Mouse (Mus musculus) liver, embryonic 11.5 days (tissue): Measurements from ENCODE around the gene Pigm. TPM values are rescaled to one million over a fixed set of nuclear protein-coding genes. Genes with fewer than 3 reads are reported as not detected.

Source experiments
- ATAC-seq: fragments of 200-750 bp; cut with Nextera tagmentation; replicated peaks from 2 replicates; pipeline ENCODE4 v1.8.0; 2017; ENCODE audit warnings: moderate number of reproducible peaks, mild to moderate bottlenecking, moderate TSS enrichment, moderate library complexity; ENCODE audit not compliant: low FRiP score
- DNase-seq: peaks from one replicate; pipeline ENCODE4 v3.0.0-alpha.2; 2017; ENCODE audit warnings: low spot score
- H3K27ac ChIP-seq: fragments of 300-500 bp; sonication (generic); 2 replicates; pipeline ENCODE4 v1.5.1; 2014; ENCODE audit warnings: mild to moderate bottlenecking, low read depth, low read length, control low read depth
- H3K27me3 ChIP-seq: fragments of 300-500 bp; sonication (generic); replicated peaks from 2 replicates; pipeline ENCODE4 v1.6.1; 2014; ENCODE audit warnings: low read length, mixed read lengths; ENCODE audit not compliant: control insufficient read depth, insufficient read depth
- H3K36me3 ChIP-seq: fragments of 300-500 bp; sonication (generic); 2 replicates; pipeline ENCODE4 v1.6.1; 2014; ENCODE audit warnings: mild to moderate bottlenecking, low read length, moderate library complexity, mixed read lengths; ENCODE audit not compliant: control insufficient read depth, insufficient read depth
- H3K4me1 ChIP-seq: fragments of 300-500 bp; sonication (generic); replicated peaks from 2 replicates; pipeline ENCODE4 v1.6.1; 2014; ENCODE audit warnings: low read length, mixed read lengths; ENCODE audit not compliant: control insufficient read depth, insufficient read depth
- H3K4me2 ChIP-seq: fragments of 300-500 bp; sonication (generic); 2 replicates; pipeline ENCODE4 v1.6.1; 2014; ENCODE audit warnings: mild to moderate bottlenecking, control low read depth, moderate library complexity
- H3K4me3 ChIP-seq: fragments of 300-500 bp; sonication (generic); 2 replicates; pipeline ENCODE4 v1.5.1; 2014; ENCODE audit warnings: low read depth, low read length, control low read depth
- H3K9ac ChIP-seq: fragments of 300-500 bp; sonication (generic); 2 replicates; pipeline ENCODE4 v1.6.1; 2014; ENCODE audit warnings: low read depth, low read length, control low read depth
- H3K9me3 ChIP-seq: fragments of 300-500 bp; sonication (generic); 2 replicates; pipeline ENCODE4 v1.6.1; 2016; ENCODE audit warnings: low read length, inconsistent platforms, mixed read lengths; ENCODE audit not compliant: control insufficient read depth
- WGBS: fragments of 180-500 bp; shearing (Covaris S2); extraction: QIAGEN DNeasy Blood & Tissue Kit; methylation state at CpG from one replicate; pipeline ENCODE4 v1.1.7; 2014; 5-methylcytosine and 5-hydroxymethylcytosine counted together
- polyA plus RNA-seq: library from polyadenylated mRNA; unstranded; fragments of >200 nt; fragmentation: Nextera tagmentation; extraction: Ambion mirVana; gene quantifications from 2 replicates; pipeline ENCODE4 v1.2.1, GENCODE M21; 2014

Gene Pigm
- polyA plus RNA-seq = 7.7 and 7.8 TPM in 2 replicates

GRCm38 (mm10) chr1:172376198-172376667 is at the start of gene Pigm:
Gene Pigm (plus strand): TSS chr1:172376546.
- H3K4me3 ChIP-seq = peak within 1 kb of the TSS; percentile 97
- peak within 1 kb of the TSS; percentile 89 for H3K4me2 ChIP-seq
- H3K36me3 ChIP-seq = peaks cover 10% of the 10 kb centered on the region
- DNase-seq = peak; percentile 94
- H3K9ac ChIP-seq = peak within 1 kb of the TSS; percentile 84
- H3K27ac ChIP-seq = peak within 1 kb of the TSS; percentile 70
- no peaks in the 10 kb centered on the region for H3K9me3 ChIP-seq
- H3K4me1 ChIP-seq = peaks cover 8% of the 10 kb centered on the region
- no peaks in the 10 kb centered on the region for H3K27me3 ChIP-seq
- peak; percentile 97 for ATAC-seq
- whole genome bisulfite sequencing = under 1% methylated on average over 38 of the region's 39 CpGs

- no peak overlapping the region for H3K27ac ChIP-seq
- peak overlapping the region; percentile 76 for H3K4me2 ChIP-seq
- no peak for ATAC-seq
- no peaks in the 10 kb centered on the region for H3K9me3 ChIP-seq
- no peak overlapping the region for H3K9ac ChIP-seq
- H3K36me3 ChIP-seq = no peaks in the 10 kb centered on the region
- H3K27me3 ChIP-seq = peaks cover 77% of the 10 kb centered on the region
- H3K4me1 ChIP-seq = no peaks in the 10 kb centered on the region
- H3K4me3 ChIP-seq = peak overlapping the region; percentile 41
- no peak for DNase-seq
- WGBS = 39% methylated on average over 11 of the region's 11 CpGs
These were observed 49.7 kb upstream of the Pigm start for GRCm38 (mm10) chr1:172326684-172327083.

- H3K27me3 ChIP-seq = peaks cover 77% of the 10 kb centered on the region
- DNase-seq = no peak
These were observed 48.9 kb upstream of the Pigm start for GRCm38 (mm10) chr1:172327206-172328001.

GRCm38 (mm10) chr1:172328041-172328440 is 48.3 kb upstream of the Pigm start:
- DNase-seq (no peak), ATAC-seq (no peak)
- no peak overlapping the region for H3K4me2 ChIP-seq
- H3K36me3 ChIP-seq = no peaks in the 10 kb centered on the region
- no peak overlapping the region for H3K4me3 ChIP-seq
- peaks cover 74% of the 10 kb centered on the region for H3K27me3 ChIP-seq
- H3K9me3 ChIP-seq = no peaks in the 10 kb centered on the region
- H3K4me1 ChIP-seq = no peaks in the 10 kb centered on the region
- 71% methylated on average over 3 of the region's 3 CpGs for whole genome bisulfite sequencing
- no peak overlapping the region for H3K9ac ChIP-seq
- no peak overlapping the region for H3K27ac ChIP-seq

More at GRCm38 (mm10) chr1:172327206-172328001, 48.9 kb upstream of the Pigm start:
- H3K4me1 ChIP-seq = no peaks in the 10 kb centered on the region
- WGBS = 71% methylated on average over 16 of the region's 16 CpGs
- no peak overlapping the region for H3K4me2 ChIP-seq
- no peaks in the 10 kb centered on the region for H3K9me3 ChIP-seq
- no peak overlapping the region for H3K27ac ChIP-seq
- no peaks in the 10 kb centered on the region for H3K36me3 ChIP-seq
- no peak for ATAC-seq
- H3K9ac ChIP-seq = no peak overlapping the region
- no peak overlapping the region for H3K4me3 ChIP-seq

- no peak overlapping the region for H3K4me3 ChIP-seq
These were observed 47.9 kb upstream of the Pigm start for GRCm38 (mm10) chr1:172328461-172328860.

GRCm38 (mm10) chr1:172329131-172329530 is 47.2 kb upstream of the Pigm start, which contains the start of gene Kcnj9:
Gene Kcnj9 (minus strand): TSS chr1:172329318.
- DNase-seq (no peak), ATAC-seq (no peak)
- no peaks in the 10 kb centered on the region for H3K9me3 ChIP-seq
- no peak within 1 kb of the TSS for H3K27ac ChIP-seq
- no peak within 1 kb of the TSS for H3K4me2 ChIP-seq
- no peaks in the 10 kb centered on the region for H3K36me3 ChIP-seq
- H3K4me3 ChIP-seq = no peak within 1 kb of the TSS
- H3K27me3 ChIP-seq = peaks cover 76% of the 10 kb centered on the region
- H3K9ac ChIP-seq = no peak within 1 kb of the TSS
- H3K4me1 ChIP-seq = no peaks in the 10 kb centered on the region
- WGBS = 38% methylated on average over 9 of the region's 9 CpGs

More at GRCm38 (mm10) chr1:172328461-172328860, 47.9 kb upstream of the Pigm start:
- 67% methylated on average over 7 of the region's 7 CpGs for WGBS
- peaks cover 76% of the 10 kb centered on the region for H3K27me3 ChIP-seq
- no peaks in the 10 kb centered on the region for H3K9me3 ChIP-seq
- H3K9ac ChIP-seq = no peak overlapping the region
- no peak overlapping the region for H3K4me2 ChIP-seq
- no peak for DNase-seq
- no peak for ATAC-seq
- H3K36me3 ChIP-seq = no peaks in the 10 kb centered on the region
- no peak overlapping the region for H3K27ac ChIP-seq
- H3K4me1 ChIP-seq = no peaks in the 10 kb centered on the region

GRCm38 (mm10) chr1:172329616-172330015 is 46.7 kb upstream of the Pigm start:
- Histone ChIP-seq H3K4me2 (no peak overlapping the region), H3K9ac (no peak overlapping the region), H3K36me3 (no peaks in the 10 kb centered on the region), H3K27me3 (peaks cover 74% of the 10 kb centered on the region), H3K4me3 (no peak overlapping the region), H3K9me3 (no peaks in the 10 kb centered on the region), H3K27ac (no peak overlapping the region), H3K4me1 (no peaks in the 10 kb centered on the region)
- ATAC-seq (no peak), DNase-seq (no peak)
- 61% methylated on average over 6 of the region's 6 CpGs for WGBS

GRCm38 (mm10) chr1:172331422-172331947 is 44.9 kb upstream of the Pigm start:
- ATAC-seq = no peak

More at GRCm38 (mm10) chr1:172331422-172331947, 44.9 kb upstream of the Pigm start:
- Histone ChIP-seq H3K4me1 (no peaks in the 10 kb centered on the region), H3K4me2 (no peak overlapping the region), H3K9me3 (no peaks in the 10 kb centered on the region), H3K36me3 (no peaks in the 10 kb centered on the region), H3K4me3 (no peak overlapping the region), H3K9ac (no peak overlapping the region), H3K27ac (no peak overlapping the region), H3K27me3 (peaks cover 66% of the 10 kb centered on the region)
- DNase-seq = no peak
- 69% methylated on average over 8 of the region's 8 CpGs for WGBS
